Mouse (Mus musculus) gastrocnemius, postnatal 4 days (tissue): ENCODE measurements around the gene Slc30a5. TPM values are rescaled to one million over a fixed set of nuclear protein-coding genes. Genes with fewer than 3 reads are reported as not detected.
A peak's percentile ranks its signal among the peaks of the same experiment; 100 is the strongest.
"Not testable (repeated sequence)": the region's sequence is repeated elsewhere in the genome, so short reads cannot be mapped to it uniquely, and the experiment has no call there.

Experiments
- DNase-seq, 2 experiments: peaks; one replicate each; pipeline ENCODE4 v3.0.0; 2021 to 2022; ENCODE audit warnings: low spot score in 2 of 2, mixed read lengths in 2 of 2
- total RNA-seq, 2 experiments: library from RNA; stranded (reverse); gene quantifications; 2 replicates each; pipeline ENCODE4 v1.2.3; 2021

Gene Slc30a5
- total RNA-seq, 2 experiments from 2014 or later, result 31.0 to 31.9 TPM

DNA sequence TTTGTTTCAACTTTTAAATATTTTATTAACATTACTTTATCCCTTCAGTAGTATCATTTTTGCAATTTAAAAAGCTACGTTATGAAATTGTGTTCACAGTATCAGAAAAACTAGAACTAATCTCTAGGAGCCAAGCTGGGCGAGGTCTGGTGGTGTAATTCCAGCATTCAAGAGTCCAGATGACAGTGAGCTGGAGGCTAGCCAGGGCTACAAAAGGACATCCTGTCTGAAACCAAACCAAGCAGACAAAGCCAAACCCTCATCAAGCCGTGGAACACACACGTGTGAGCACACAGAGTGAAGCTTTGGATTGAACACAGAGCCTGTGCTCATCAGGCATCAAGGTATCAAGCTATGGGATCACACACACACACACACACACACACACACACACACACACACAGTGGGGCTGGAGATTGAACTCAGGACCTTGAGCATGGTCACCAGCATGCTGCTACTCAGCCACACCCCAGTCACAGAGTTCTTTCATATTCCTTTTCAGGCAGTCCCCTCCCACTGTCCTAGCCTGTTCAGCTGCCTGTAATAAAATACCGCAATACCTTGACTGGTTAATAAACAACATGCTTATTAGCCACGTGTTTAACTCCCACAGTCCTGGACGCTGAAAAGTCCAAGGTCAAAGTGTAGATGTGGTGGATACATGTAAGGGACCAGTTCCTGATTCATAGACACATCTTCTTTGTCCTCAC is 9.9 kb upstream of the Slc30a5 start:
- peak in 1 of 2 experiments; percentile 36 for DNase-seq

DNA sequence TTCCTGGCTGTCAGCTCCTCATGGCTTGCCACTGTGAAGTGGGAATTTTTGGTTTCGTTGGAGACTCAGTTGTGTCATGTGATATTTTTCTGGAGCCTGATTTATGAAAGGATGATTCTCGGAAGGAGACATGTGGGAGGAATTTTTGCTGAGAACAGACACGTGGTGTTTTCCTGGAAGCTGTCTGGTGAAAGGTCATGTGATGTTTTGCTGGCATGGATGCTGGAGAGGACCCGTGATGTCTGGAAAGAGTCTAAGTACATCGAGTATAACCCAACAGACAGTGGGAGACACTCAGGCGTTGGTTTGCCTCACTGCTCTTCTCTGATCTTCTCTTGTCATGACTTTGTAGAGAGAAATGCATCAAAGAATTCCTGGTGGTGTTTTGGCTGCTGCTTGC is 8.5 kb upstream of the Slc30a5 start:
- DNase-seq, result no peak

DNA sequence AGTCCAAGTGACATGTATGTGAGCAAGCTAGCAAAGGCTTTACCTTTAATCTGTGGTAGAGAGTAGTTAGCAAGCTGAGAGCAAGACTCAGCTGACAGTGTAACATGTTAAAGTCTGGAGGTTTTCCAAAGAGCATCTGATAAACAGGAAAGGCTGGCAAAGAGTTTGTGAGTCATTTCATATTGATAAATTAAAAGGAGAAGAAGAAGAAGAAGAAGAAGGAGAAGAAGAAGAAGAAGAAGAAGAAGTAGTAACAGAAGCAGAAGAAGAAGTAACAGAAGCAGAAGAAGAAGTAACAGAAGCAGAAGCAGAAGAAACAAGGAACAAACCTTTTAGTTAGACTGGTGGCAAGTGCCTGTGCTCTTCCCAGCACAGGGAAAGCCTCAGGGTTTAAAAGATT is 1.6 kb upstream of the Slc30a5 start:
- no peak for DNase-seq

DNA sequence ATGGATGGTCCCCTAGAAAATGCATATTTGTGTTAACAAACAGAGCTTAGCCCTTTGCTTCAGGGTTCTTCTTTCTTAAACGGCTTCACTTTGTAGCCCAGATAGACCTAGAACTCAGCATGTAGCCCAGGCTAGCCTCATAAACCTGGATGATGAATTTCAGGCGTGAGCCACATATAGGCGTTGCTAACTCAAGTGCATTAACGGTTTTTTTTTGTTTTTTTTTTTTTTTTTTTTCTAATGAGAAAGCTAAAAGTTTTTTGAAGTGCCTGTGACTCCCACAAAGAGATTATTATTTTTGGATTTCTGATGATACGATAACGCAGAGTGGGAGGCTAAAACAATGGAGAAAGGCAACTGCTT is 394 bp upstream of the Slc30a5 start:
- no peak for DNase-seq

DNA sequence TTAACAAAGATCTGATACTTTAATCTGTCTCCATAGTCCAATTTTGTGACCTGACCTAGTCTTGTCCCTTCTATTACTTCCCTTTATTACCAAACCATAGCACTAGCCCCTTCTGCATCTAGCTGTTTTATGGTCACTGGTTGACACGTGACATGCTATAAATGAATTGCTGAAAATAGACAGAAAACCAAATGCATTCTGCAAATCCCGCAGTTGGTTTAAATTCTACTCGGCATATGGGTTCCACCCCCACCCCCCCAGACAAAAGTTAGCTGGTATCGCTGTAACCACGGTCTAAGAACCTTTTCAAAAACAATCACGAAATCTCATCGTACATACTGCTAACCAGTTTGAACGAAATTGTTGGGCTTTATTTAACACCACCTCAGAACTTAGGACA is 1.0 kb downstream of the Slc30a5 start:
- no peak for DNase-seq

DNA sequence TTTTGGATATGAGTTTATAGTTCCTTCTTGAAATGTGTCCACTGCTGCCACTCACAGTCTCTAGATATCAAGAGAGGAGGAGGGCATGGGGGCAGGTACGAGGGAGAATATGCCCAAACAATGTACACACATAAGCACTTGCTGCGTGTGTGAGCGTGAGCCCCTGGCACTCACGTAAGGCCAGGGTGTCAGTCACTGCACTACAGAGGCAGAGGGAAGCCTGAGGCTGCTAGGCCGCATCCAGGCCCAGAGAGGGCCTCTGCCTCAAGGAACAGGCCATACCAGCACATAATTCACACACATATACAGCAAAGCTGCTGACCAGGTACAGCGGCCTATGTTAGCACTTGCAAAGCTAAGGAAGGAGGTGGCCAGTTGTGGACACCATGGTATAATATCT is 2.1 kb downstream of the Slc30a5 start:
- no peak for DNase-seq

DNA sequence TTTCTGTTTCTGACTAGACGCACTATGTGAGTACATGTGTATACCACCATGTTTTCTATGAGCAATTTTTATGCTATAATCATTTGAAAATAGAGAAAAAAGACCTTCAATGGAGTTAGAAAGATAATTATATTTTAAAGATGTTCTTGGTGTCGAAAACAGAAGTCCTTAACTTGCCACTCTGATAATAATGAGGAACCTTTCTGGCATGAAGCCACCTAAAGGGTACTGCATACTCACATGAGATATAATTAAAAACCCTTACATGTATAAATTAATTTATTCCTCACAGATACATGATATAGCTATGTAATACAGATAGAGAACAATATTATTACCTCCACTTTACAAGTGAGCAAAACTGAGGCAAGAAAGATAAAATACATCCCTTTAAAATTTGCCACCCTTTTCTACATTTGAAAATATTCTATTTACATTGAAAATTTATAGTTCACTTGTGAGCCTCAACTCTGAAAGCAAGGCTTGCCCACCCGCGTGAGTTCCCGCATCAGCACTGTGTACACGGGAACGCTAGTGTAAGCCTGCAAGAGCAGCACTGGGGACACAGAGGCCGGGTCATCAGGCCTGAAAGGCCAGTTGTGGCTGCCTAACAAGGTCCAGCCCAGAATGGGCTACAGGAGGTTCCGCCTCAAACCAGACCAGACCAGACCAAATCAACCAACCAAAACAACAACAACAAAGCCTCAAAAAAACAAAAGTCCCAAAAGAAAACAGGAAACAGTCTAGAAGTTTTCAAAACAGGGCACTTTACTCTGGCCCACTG is 7.4 kb downstream of the Slc30a5 start:
- no peak for DNase-seq

DNA sequence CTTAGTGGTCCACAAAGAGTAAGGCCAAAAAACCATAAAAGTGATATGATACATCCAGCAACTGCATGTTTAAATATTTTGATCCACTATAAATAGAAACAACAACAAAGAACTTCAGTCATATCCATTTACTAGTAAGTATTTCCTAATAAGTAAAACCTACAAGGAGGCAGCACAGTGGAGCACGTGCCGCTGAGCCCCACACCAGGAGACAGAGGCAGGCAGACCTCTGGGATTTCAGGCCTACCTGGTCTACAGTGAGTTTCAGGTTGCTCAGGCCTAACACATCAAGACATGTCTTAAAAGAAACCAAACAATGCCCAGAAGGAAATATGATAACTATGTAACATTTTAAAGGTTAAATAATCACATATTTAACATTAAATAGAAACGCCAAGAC is 8.3 kb downstream of the Slc30a5 start:
- DNase-seq, result no peak

DNA sequence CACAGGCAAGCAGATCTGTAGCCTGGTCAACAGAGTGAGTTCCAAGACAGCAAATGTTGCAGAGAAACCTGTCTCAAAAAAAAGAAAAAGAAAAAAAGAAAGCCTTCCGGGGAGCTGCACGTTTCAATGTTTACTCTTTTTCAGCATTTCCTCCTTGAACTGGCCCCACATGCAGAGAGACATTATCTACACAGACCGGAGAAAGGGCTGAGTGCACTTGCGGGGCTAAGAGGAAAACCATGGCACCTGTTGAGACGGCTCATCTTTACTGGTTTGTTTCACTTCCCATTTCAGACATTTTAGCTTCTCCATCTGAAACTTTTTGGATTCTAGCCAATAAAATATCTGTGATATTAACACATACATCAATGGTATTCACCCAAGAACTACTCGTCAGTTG is 8.9 kb downstream of the Slc30a5 start:
- no peak for DNase-seq

DNA sequence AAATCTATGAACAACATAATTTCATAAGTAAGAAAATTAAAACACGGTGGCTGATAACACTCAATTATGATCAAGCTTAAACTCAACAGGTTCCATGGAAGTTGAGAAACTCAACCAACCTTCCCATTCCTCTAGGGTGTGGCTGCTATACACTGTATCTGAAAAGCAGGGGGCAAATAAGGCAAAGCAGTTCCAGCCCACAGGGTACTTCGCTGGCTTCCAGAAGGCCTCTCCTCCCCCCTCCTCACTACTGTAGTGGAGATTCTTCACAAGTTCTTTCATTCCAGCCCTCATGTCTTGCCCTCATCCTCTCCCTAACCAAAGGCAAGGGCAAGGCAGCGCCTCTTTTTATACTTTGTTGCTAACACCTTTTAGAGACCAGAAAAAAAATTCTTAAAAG is 9.4 kb downstream of the Slc30a5 start:
- DNase-seq, result no peak

DNA sequence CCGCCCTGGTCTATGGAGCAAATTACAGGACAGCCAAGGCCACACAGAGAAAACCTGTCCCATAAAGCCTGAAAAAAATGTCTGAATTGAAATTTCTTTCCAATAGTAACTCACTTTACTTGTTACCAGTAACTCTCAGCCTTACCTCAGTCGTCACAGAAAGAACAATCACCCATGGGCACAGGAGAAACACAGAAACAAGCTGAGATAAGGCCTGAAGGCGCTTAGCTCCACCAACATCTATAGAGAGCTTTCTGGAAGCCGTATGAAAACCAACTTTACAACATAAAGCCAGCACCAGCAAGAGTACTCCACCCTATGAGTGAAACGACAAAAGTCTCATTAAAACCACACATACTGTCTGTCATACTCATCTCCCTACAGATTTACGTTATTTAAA is 18.8 kb downstream of the Slc30a5 start:
- no peak for DNase-seq

DNA sequence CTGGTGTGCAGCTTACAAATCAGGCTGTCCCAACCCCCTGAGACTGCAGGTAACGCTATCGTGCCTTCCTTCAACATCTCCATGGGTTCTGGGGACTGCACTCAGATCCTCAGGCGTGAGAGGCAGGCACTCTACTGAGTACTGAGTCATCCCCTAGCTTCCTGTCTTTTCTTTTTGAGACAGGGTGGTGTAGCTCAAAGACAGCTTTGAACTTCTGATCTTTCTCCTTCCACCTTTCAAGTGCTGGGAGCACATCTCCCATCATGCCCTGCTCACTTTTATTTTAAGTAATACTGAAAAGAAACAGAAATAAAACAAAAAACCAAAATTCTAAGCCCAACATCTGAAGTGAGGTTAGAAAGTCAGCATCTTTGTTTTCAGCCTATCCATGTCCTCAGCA is 27.5 kb downstream of the Slc30a5 start:
- DNase-seq, result no peak

DNA sequence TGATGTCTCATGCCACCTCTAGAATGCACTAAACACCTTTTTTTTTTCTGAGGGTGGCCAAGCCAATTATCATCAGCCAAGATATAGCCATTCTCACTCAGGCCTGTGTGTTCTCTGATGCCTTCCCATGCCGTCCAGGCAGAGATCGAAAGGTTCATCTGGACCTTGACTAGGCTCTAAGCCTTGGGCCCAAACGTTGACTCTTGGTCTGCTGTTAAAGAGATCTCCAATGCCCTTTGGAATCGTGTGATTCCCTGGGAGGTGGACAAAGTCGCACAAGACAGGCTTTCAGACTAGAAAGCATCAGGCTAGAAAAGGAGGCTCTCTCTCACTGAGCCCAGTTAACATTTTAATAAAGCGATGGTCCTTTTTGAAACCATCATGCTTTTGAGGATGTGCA is 36.1 kb downstream of the Slc30a5 start:
- DNase-seq, result no peak

DNA sequence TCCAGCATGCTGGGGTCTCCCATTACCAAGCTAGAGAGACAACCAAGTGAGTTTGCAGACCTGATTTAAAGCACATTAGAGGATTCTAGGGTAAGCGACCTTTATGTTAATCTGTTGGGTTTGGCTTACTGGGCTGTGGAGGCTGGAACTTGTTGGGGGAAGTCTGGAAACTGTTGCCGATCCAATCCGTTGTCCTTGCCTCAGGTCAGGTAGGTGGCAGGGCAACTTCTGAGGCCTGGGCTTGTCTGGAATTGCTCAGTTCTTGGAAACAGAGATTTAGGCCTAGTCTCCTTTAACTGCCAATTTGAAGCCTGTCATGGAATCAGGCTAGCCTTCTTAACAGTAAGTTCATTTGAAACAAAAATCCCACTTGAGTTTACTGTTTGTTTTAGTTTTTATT is 44.1 kb downstream of the Slc30a5 start:
- no peak for DNase-seq

DNA sequence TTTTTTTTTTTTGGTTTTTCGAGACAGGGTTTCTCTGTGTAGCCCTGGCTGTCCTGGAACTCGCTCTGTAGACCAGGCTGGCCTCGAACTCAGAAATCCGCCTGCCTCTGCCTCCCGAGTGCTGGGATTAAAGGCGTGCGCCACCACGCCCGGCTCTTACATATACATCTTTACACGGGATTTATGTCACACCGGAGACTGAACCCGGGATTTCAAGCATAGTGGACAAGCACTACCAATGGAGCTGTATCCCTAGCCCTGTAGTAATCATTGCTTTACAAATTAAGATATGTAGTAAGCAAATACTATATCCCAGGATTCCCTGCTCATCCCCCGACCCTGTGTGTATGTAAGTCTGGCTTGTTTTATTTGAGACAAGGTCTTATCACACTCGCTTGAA is 45.2 kb downstream of the Slc30a5 start:
- not testable (repeated sequence) for DNase-seq

DNA sequence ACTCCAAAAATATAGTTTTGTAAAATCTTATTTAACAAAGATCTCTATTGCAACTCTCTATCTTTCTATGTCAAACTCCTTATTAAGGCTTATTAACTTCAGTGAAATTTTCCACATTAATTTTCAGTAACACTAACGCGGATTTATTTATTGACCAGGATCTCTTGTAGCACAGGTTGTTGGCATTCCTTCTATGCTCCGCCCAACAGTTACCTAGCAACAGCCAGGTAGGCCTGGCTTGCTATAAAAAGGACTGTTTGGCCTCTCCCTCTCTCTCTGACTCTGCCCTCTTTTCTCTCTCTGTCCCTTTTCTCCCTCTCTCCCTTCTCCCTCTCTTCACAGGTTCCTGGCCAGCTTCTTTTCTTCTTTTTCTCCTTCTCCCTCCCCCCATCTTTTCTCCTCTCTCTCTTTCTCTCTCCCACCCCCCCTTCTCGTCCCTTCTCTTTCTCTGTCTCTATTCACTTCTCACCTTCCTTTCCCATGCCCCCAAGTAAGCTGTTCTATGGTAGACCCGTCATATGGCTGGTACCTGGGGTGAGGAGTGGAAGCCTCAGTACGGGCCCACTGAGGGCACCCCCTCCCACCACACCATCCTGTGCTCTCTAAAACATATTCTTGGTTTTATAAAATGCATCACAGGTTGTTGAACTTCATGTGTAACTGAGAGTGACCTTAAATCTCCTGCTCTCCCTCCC is 45.8 kb downstream of the Slc30a5 start:
- no peak for DNase-seq

DNA sequence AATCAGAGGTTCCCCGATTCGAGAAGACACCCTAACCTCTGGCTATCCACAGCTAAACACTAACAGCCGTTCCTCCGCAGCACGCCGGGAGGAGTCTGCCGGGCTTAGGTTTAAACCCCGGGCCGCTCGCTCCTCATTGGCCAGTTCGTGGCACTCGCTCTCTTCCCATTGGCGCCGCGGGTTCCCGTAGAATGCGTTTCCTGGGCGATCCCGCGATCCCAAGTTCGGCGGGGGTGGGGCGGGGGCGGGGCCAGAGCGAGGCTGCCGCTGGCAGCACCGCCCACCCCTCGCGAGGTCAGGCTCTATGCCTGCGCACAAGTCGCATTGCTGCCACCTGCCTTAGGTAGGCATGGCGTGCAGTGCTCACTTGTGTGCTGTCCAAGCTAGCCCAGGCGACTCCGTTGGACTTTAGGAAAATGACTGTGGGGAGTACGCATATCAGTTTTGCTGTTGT is 46.8 kb downstream of the Slc30a5 start, which contains the start of gene Ccnb1:
Gene Ccnb1, minus strand, starts transcription at position 157 of the 454 bp plus-strand sequence.
- DNase-seq, result peak; percentile 89 to 93

DNA sequence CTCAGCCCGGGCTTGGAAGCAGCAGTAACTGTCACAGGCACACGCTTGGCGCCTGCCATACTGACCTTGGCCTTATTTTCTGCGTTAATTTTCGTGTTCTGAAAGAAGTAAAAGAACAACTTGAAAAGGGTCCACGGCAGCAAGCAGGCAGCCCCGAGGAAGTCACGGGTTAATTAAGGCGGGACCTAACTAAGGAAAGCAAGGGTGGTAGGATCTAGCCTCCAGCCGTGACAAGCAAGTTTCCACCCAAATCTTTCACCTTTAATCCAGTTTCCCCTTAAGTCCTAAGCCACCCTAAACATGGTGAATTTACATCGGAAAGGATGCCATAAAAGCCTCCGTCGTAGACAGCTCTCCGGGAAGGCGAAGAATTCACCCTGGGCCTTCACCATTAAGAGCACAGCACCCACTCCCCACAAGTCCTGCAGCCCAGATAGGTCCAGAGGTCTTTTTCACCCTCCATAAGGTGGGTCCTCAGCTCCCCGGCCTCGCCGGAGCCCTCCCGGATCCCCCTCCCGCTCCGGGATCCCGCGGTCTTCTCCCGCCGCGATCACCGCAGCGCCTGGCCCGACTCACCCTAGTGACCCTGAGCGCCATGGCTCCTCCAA is 47.3 kb downstream of the Slc30a5 start:
- DNase-seq, result no peak

DNA sequence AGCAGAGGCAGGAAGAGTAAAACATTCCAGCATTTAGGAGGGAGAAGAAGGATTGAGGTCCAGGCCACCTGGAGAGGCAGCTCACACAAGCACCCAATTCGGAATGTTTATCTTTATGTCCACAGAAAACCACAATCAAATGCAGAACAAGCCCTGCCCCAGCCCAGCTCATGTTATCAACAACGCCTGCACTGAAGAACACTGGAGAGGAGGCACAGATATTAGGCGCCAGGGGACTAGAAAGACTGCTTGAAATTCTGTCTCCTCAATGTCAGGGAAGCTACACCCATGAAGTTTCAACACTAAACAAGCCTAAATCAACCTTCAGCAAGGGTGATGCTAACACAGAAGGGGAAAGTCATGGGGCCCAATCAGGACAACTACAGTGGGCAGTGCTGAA is 55.7 kb downstream of the Slc30a5 start:
- DNase-seq, result no peak

DNA sequence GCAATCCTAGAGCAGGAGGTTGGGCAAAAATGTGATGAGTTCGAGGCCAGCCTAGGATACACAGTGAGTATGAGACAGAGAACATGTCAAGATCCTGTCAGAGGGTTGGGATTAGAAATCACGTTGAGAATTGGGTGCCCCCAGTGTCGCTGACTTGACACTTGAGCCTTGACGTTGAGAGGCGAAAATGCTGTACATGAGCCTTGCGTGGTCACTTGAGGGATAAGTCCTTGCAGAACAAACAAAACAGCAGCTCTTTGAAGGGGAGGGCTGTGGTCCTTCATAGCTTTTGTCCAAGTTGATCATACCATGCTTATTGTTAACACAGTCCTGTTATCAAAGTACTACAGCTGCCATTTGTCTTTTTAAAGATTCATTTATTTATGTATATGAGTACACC is 56.5 kb downstream of the Slc30a5 start:
- no peak for DNase-seq

DNA sequence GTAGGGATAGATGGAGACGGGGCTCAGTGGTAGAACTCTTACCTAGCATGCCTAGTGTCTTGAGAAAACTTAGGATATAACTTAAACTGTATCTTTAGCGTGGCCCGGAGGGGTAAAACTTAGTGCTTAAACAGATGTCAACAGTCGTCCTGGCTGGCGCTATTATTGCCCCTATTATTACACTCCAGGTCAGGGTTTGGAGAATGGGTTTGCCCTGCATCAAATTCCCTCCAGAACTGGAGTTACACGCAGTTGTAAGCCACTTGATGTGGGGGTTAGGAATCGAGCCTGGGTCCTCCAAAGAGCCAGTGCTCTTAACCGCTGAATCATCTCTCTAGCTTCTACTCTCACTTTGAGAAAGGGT is 57.2 kb downstream of the Slc30a5 start:
- DNase-seq, result no peak
